Mouse (Mus musculus): ENCODE measurements around the gene Cox4i1. TPM values are rescaled to one million over a fixed set of nuclear protein-coding genes. Genes with fewer than 3 reads are reported as not detected.
A peak's percentile ranks its signal among the peaks of the same experiment; 100 is the strongest.

Gene Cox4i1
- polyA plus RNA-seq, 1 experiment from 2014 or later: 2,086 TPM

DNA sequence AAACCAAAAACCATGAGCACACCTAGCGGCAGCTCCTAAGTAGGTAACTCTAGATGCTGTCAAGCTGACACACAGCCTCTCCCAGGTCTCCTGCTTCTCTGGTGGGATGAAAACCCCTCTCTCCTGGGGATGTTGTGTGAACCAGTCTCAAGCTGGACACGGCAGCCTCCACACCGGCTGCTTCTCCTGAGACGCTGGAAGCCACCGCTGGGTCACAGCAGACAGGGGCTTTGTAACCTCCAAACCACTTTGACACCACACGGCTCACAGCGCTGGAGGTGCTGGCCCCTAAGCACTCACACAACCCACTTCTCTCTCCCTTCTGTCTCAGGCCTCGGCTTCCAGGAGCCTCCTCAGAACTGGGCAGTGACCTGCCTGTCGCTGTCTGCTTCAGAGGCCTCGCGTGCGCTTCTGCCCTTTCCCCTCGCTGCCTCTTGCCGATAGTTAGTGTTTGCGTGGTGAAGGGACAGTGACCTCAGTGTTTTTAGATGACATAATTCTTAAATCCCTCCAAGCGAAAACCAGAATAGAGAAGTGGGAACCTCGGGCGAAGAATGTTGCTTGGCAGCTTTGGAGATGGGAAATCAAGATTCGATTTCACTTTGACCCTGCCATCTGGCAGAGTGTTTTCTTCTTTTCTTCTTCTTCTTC lies 51.7 kb downstream of the Cox4i1 start:
- H3K36me3 ChIP-seq (ENCODE audit: insufficient read depth, low read length): no peaks in the 10 kb centered on the region

DNA sequence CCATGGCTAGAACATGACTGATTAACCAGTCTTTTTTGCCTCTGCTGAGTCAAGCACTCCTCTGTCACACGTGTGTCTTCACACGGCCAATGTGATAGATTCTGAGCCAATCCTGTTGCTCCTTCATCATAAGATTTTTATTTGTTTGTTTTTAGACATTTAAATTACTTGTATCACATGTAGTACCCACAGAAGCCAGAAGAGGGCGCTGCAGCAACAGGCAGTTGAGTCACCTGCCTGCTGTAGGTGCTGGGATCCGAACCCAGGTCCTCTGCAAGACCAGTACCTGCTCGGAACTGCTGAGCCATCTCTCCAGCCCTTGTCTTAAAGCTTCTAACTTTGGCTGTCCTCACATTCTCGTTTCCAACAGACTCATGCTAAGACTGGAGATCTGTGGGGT lies 55.0 kb downstream of the Cox4i1 start:
- no peaks in the 10 kb centered on the region for H3K9me3 ChIP-seq (replicated peaks; ENCODE audit: low read length)
- no peaks in the 10 kb centered on the region for H3K36me3 ChIP-seq (ENCODE audit: insufficient read depth, low read length)
- H3K4me2 ChIP-seq (ENCODE audit: low read length): no peak overlapping the region
- DNase-seq (ENCODE audit: low spot score) (no peak), ATAC-seq (replicated peaks; ENCODE audit: low FRiP score, low read depth) (no peak)
- WGBS: 70% methylated on average over 6 of the region's 6 CpGs
- no peak overlapping the region for H3K4me3 ChIP-seq (replicated peaks; ENCODE audit: low read depth, low read length)
- H3K9ac ChIP-seq (ENCODE audit: low read depth, low read length): no peak overlapping the region
- H3K27me3 ChIP-seq (ENCODE audit: insufficient read depth, low read length): no peaks in the 10 kb centered on the region
- TF ChIP-seq CTCF (IDR thresholded peaks at IDR 0.05; ENCODE audit: low read depth): peak; percentile 45
- H3K4me1 ChIP-seq (replicated peaks; ENCODE audit: insufficient read depth, low read length): no peaks in the 10 kb centered on the region
- H3K27ac ChIP-seq: no peak overlapping the region

More for the DNA sequence above, 51.7 kb downstream of the Cox4i1 start:
- Histone ChIP-seq H3K27ac (no peak overlapping the region), H3K27me3 (ENCODE audit: insufficient read depth, low read length) (no peaks in the 10 kb centered on the region), H3K9ac (ENCODE audit: low read depth, low read length) (no peak overlapping the region), H3K4me1 (replicated peaks; ENCODE audit: insufficient read depth, low read length) (no peaks in the 10 kb centered on the region), H3K4me3 (replicated peaks; ENCODE audit: low read depth, low read length) (no peak overlapping the region), H3K9me3 (replicated peaks; ENCODE audit: low read length) (no peaks in the 10 kb centered on the region), H3K4me2 (ENCODE audit: low read length) (no peak overlapping the region)
- WGBS: 46% methylated on average over 19 of the region's 19 CpGs
- TF ChIP-seq CTCF (IDR thresholded peaks at IDR 0.05; ENCODE audit: low read depth): no peak
- ATAC-seq (replicated peaks; ENCODE audit: low FRiP score, low read depth) (no peak), DNase-seq (ENCODE audit: low spot score) (no peak)

Other genes with a start within 250 kb of the Cox4i1 start
- 54.0 and 70.0 TPM in 2 replicates for gene Gins2, start 78.9 kb upstream of the Cox4i1 start, polyA plus RNA-seq (2015; fragmentation: Nextera tagmentation; extraction: Ambion mirVana)
- 2.2 and 2.6 TPM in 2 replicates for gene 1190005I06Rik, start 20.6 kb upstream of the Cox4i1 start, polyA plus RNA-seq (2015; fragmentation: Nextera tagmentation; extraction: Ambion mirVana)
- 3.2 and 4.0 TPM in 2 replicates for gene Gm27021, start 143 bp upstream of the Cox4i1 start, polyA plus RNA-seq (2015; fragmentation: Nextera tagmentation; extraction: Ambion mirVana)
- 210 and 213 TPM in 2 replicates for gene Emc8, start 351 bp downstream of the Cox4i1 start, polyA plus RNA-seq (2015; fragmentation: Nextera tagmentation; extraction: Ambion mirVana)
- gene Irf8, start 68.1 kb downstream of the Cox4i1 start, polyA plus RNA-seq (2015; fragmentation: Nextera tagmentation; extraction: Ambion mirVana): 15.7 TPM in 2 replicates